Mouse (Mus musculus) G1E (cell line): Measurements from ENCODE around the gene Mat2a.

Experiments used
- CTCF ChIP-seq: IDR thresholded peaks from 2 replicates; pipeline ENCODE4 v1.5.1; 2012; ENCODE audit warnings: low read depth, low read length, inconsistent platforms, mixed read lengths
- GATA1 ChIP-seq: IDR thresholded peaks from 2 replicates; pipeline ENCODE4 v1.6.1; 2012; ENCODE audit warnings: borderline replicate concordance, low read length, inconsistent platforms, mixed read lengths
- GATA2 ChIP-seq: IDR thresholded peaks from 2 replicates; pipeline ENCODE4 v1.6.1; 2012; ENCODE audit warnings: low read depth, low read length, inconsistent platforms, borderline replicate concordance

DNA sequence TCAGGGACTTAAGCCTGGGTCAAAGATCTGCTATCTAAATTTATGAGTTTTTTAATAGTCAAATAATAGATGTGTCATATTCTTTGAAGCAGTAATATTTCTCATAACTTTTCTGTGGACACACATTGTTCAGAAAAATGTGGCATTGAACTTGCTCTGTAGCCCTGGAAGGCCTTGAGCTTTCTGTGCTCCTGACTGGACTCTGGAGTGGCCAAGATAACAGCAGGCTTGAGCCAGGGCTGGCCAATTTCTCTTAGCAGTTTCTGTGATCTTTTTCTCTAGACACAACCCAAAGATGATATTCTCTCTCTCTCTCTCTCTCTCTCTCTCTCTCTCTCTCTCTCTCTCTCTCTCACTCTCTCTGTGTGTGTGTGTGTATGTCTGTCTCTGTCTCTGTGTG, 5.7 kb upstream of the Mat2a start:
- TF ChIP-seq CTCF (no peak), GATA2 (no peak), GATA1 (no peak)
